Mouse (Mus musculus): ENCODE measurements at regions not wholly inside any gene's neighbourhood (a gene's known extent, or its start where the extent isn't known, plus 50 kb on each side); places are given as distances from the start of the nearest gene placed in this dataset.

DNA sequence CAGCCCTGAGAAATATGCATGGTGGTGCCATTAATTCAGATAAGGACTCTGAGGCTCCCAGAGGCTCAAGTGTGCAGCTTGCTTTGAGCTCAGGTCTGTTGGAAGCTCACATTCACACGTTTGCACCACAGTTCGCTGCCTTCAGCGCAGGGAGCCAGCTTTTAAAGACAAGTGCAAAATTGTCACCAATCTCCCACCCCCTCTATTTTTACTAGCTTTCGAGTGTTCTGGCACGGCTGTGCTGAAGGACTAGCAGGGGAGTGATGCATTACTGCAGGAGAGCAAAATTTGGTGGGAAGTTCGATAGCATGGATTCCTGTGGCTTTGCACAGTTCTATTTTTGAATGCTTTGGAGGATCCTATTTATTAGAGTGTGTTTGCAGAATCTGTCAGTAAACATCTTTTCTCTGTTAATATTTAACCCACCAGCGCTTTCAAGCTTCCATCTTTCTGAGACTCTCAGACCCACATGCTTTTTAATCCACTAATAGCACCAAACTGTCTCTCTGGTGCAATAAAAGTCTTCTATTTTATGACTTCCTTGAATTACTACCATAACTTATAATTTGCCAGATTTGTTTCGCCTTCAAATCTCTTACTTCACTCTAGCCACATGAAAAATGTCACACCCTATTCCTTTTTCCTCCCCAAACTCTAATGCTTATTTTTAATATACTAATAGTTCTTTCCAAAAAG, 453.6 kb downstream of the Hsfy2 start:
- TF ChIP-seq HCFC1 (IDR thresholded peaks at IDR 0.05; ENCODE audit: borderline replicate concordance, insufficient read depth, low read length) (no peak), MAFK (IDR thresholded peaks at IDR 0.05; ENCODE audit: insufficient read depth, low read depth, low read length) (no peak), CHD2 (IDR thresholded peaks at IDR 0.05; ENCODE audit: low read depth, low read length) (no peak)

Data from ES-E14 (cell line).